Mouse (Mus musculus) heart, embryonic 10.5 days (tissue): ENCODE measurements around the gene Gm20388. TPM values are rescaled to one million over a fixed set of nuclear protein-coding genes. Genes with fewer than 3 reads are reported as not detected.

Experiments used
- DNase-seq: peaks from one replicate; pipeline ENCODE4 v3.0.0-alpha.2; 2017; ENCODE audit warnings: low spot score
- H3K27ac ChIP-seq: fragments of 300-500 bp; sonication (generic); 2 replicates; pipeline ENCODE4 v1.5.1; 2016; ENCODE audit warnings: mild to moderate bottlenecking
- H3K27me3 ChIP-seq: fragments of 300-500 bp; sonication (generic); 2 replicates; pipeline ENCODE4 v1.6.1; 2016; ENCODE audit warnings: mild to moderate bottlenecking; ENCODE audit not compliant: poor library complexity, insufficient read depth, severe bottlenecking
- H3K36me3 ChIP-seq: fragments of 300-500 bp; sonication (generic); 2 replicates; pipeline ENCODE4 v1.6.1; 2016; ENCODE audit warnings: mild to moderate bottlenecking, moderate library complexity
- H3K4me1 ChIP-seq: fragments of 300-500 bp; sonication (generic); 2 replicates; pipeline ENCODE4 v1.6.1; 2016; ENCODE audit warnings: mild to moderate bottlenecking
- H3K4me3 ChIP-seq: fragments of 300-500 bp; sonication (generic); 2 replicates; pipeline ENCODE4 v1.5.1; 2016; ENCODE audit warnings: mild to moderate bottlenecking, moderate library complexity
- H3K9me3 ChIP-seq: fragments of 300-500 bp; sonication (generic); 2 replicates; pipeline ENCODE4 v1.6.1; 2016; ENCODE audit warnings: mild to moderate bottlenecking, moderate library complexity
- WGBS: fragments of 180-500 bp; shearing (Covaris S2); methylation state at CpG from one replicate; pipeline ENCODE4 v1.1.7; 2016; 5-methylcytosine and 5-hydroxymethylcytosine counted together
- polyA plus RNA-seq: library from polyadenylated mRNA; unstranded; fragments of >200 nt; fragmentation: Nextera tagmentation; extraction: Ambion mirVana; gene quantifications from 2 replicates; pipeline ENCODE4 v1.2.1, GENCODE M21; 2016

Gene Gm20388
- polyA plus RNA-seq, 1 experiment from 2014 or later: 4.5 TPM

GRCm38 (mm10) chr8:123634395-123635131, 3723.9 kb downstream of the Gm20388 start:
- Histone ChIP-seq H3K36me3 (no peaks in the 10 kb centered on the region), H3K27me3 (0 out of 2 replicates have a peak, but pooled peaks cover under 1% of the 10 kb centered on the region)
- WGBS: 51% methylated on average over 3 of the region's 3 CpGs

GRCm38 (mm10) chr8:123635671-123636070, 3725.0 kb downstream of the Gm20388 start:
- no peak for DNase-seq
- Histone ChIP-seq H3K27me3 (no peaks in the 10 kb centered on the region), H3K9me3 (no peaks in the 10 kb centered on the region), H3K36me3 (no peaks in the 10 kb centered on the region), H3K27ac (no peak overlapping the region), H3K4me1 (no peaks in the 10 kb centered on the region; the same call in 1 of the 2 replicates), H3K4me3 (no peak overlapping the region)
- 72% methylated on average over 11 of the region's 11 CpGs for WGBS

More at GRCm38 (mm10) chr8:123634395-123635131, 3723.9 kb downstream of the Gm20388 start:
- no peaks in the 10 kb centered on the region for H3K9me3 ChIP-seq
- H3K27ac ChIP-seq: no peak overlapping the region
- H3K4me3 ChIP-seq: no peak overlapping the region
- no peak for DNase-seq
- peaks cover under 1% of the 10 kb centered on the region; the same call in 1 of the 2 replicates for H3K4me1 ChIP-seq

GRCm38 (mm10) chr8:123643330-123644051, 3732.8 kb downstream of the Gm20388 start:
- Histone ChIP-seq H3K27ac (no peak overlapping the region), H3K4me1 (peaks cover 7% of the 10 kb centered on the region; the same call in 1 of the 2 replicates), H3K36me3 (no peaks in the 10 kb centered on the region), H3K9me3 (no peaks in the 10 kb centered on the region), H3K4me3 (peak overlapping the region; percentile 51), H3K27me3 (peaks cover 5% of the 10 kb centered on the region; the same call in 1 of the 2 replicates)
- no peak for DNase-seq
- WGBS: 15% methylated on average over 25 of the region's 25 CpGs

- 73% methylated on average over 9 of the region's 9 CpGs for whole genome bisulfite sequencing
Measured at GRCm38 (mm10) chr8:123645229-123645628, 3734.6 kb downstream of the Gm20388 start.

GRCm38 (mm10) chr8:123648245-123649170, 3737.9 kb downstream of the Gm20388 start:
- 0 out of 2 replicates have a peak overlapping the region, but pooled peaks have one; percentile 25 for H3K27ac ChIP-seq
- 71% methylated on average over 17 of the region's 17 CpGs for WGBS

More at GRCm38 (mm10) chr8:123645229-123645628, 3734.6 kb downstream of the Gm20388 start:
- Histone ChIP-seq H3K27me3 (peaks cover 8% of the 10 kb centered on the region; the same call in 1 of the 2 replicates), H3K9me3 (no peaks in the 10 kb centered on the region), H3K4me1 (peaks cover 12% of the 10 kb centered on the region; the same call in 1 of the 2 replicates), H3K4me3 (no peak overlapping the region), H3K36me3 (no peaks in the 10 kb centered on the region), H3K27ac (no peak overlapping the region)
- DNase-seq: no peak

GRCm38 (mm10) chr8:123649483-123649882, 3738.8 kb downstream of the Gm20388 start:
- 87% methylated on average over 12 of the region's 12 CpGs for WGBS

More at GRCm38 (mm10) chr8:123648245-123649170, 3737.9 kb downstream of the Gm20388 start:
- Histone ChIP-seq H3K9me3 (no peaks in the 10 kb centered on the region), H3K27me3 (peaks cover 8% of the 10 kb centered on the region; the same call in 1 of the 2 replicates), H3K4me3 (no peak overlapping the region), H3K4me1 (peaks cover 18% of the 10 kb centered on the region), H3K36me3 (no peaks in the 10 kb centered on the region)
- DNase-seq: no peak

GRCm38 (mm10) chr8:123651390-123652098, 3740.9 kb downstream of the Gm20388 start:
- Histone ChIP-seq H3K4me3 (no peak overlapping the region), H3K27me3 (peaks cover 5% of the 10 kb centered on the region; the same call in 1 of the 2 replicates), H3K4me1 (peaks cover 37% of the 10 kb centered on the region), H3K27ac (peak overlapping the region; percentile 7; the same call in 1 of the 2 replicates), H3K9me3 (no peaks in the 10 kb centered on the region), H3K36me3 (peaks cover 8% of the 10 kb centered on the region; the same call in 1 of the 2 replicates)
- WGBS: 86% methylated on average over 5 of the region's 5 CpGs
- DNase-seq: no peak

More at GRCm38 (mm10) chr8:123649483-123649882, 3738.8 kb downstream of the Gm20388 start:
- Histone ChIP-seq H3K36me3 (no peaks in the 10 kb centered on the region), H3K4me1 (peaks cover 18% of the 10 kb centered on the region), H3K4me3 (no peak overlapping the region), H3K9me3 (no peaks in the 10 kb centered on the region), H3K27ac (no peak overlapping the region), H3K27me3 (peaks cover 8% of the 10 kb centered on the region; the same call in 1 of the 2 replicates)
- no peak for DNase-seq

- no peak for DNase-seq
- no peak overlapping the region for H3K27ac ChIP-seq
Measured at GRCm38 (mm10) chr8:123652641-123653040, 3742.0 kb downstream of the Gm20388 start.

GRCm38 (mm10) chr8:123653308-123653993, 3742.8 kb downstream of the Gm20388 start, which contains the start of gene Rhou:
TSS of gene Rhou (plus strand) at chr8:123653929.
- Histone ChIP-seq H3K36me3 (peaks cover 27% of the 10 kb centered on the region), H3K27me3 (peaks cover 2% of the 10 kb centered on the region; the same call in 1 of the 2 replicates), H3K4me3 (peak within 1 kb of the TSS; percentile 86), H3K9me3 (no peaks in the 10 kb centered on the region), H3K27ac (peak within 1 kb of the TSS; percentile 97), H3K4me1 (peaks cover 35% of the 10 kb centered on the region)
- WGBS: 5% methylated on average over 58 of the region's 58 CpGs
- DNase-seq: peak; percentile 94

More at GRCm38 (mm10) chr8:123652641-123653040, 3742.0 kb downstream of the Gm20388 start:
- Histone ChIP-seq H3K27me3 (peaks cover 2% of the 10 kb centered on the region; the same call in 1 of the 2 replicates), H3K36me3 (peaks cover 19% of the 10 kb centered on the region), H3K9me3 (no peaks in the 10 kb centered on the region), H3K4me1 (peaks cover 37% of the 10 kb centered on the region), H3K4me3 (no peak overlapping the region)
- WGBS: 55% methylated on average over 4 of the region's 4 CpGs

- H3K9me3 ChIP-seq: no peaks in the 10 kb centered on the region
- peak overlapping the region; percentile 97 for H3K27ac ChIP-seq
- peak; percentile 82 for DNase-seq
- whole genome bisulfite sequencing: 4% methylated on average over 75 of the region's 77 CpGs
- H3K4me3 ChIP-seq: peak overlapping the region; percentile 86
- no peaks in the 10 kb centered on the region for H3K27me3 ChIP-seq
- H3K36me3 ChIP-seq: peaks cover 34% of the 10 kb centered on the region
- peaks cover 30% of the 10 kb centered on the region for H3K4me1 ChIP-seq
Measured at GRCm38 (mm10) chr8:123653994-123654569, 3743.4 kb downstream of the Gm20388 start.

GRCm38 (mm10) chr8:123654763-123655162, 3744.1 kb downstream of the Gm20388 start:
- Histone ChIP-seq H3K36me3 (peaks cover 40% of the 10 kb centered on the region), H3K27ac (peak overlapping the region; percentile 97), H3K9me3 (no peaks in the 10 kb centered on the region), H3K27me3 (no peaks in the 10 kb centered on the region), H3K4me1 (peaks cover 34% of the 10 kb centered on the region), H3K4me3 (peak overlapping the region; percentile 86)
- WGBS: 7% methylated on average over 5 of the region's 5 CpGs
- no peak for DNase-seq
